Mouse (Mus musculus) liver, embryonic 12.5 days (tissue): ENCODE results near the gene Srgap2. TPM values are rescaled to one million over a fixed set of nuclear protein-coding genes. Genes with fewer than 3 reads are reported as not detected.

Experiments used
- ATAC-seq: fragments of 200-750 bp; cut with Nextera tagmentation; 2 replicates; pipeline ENCODE4 v1.8.0; 2017; ENCODE audit warnings: moderate number of reproducible peaks, mild to moderate bottlenecking, moderate library complexity
- H3K27ac ChIP-seq: fragments of 300-500 bp; sonication (generic); 2 replicates; pipeline ENCODE4 v1.5.1; 2016; ENCODE audit warnings: mild to moderate bottlenecking
- H3K27me3 ChIP-seq: fragments of 300-500 bp; sonication (generic); replicated peaks from 2 replicates; pipeline ENCODE4 v1.6.1; 2016; ENCODE audit warnings: mild to moderate bottlenecking, moderate library complexity
- H3K36me3 ChIP-seq: fragments of 300-500 bp; sonication (generic); 2 replicates; pipeline ENCODE4 v1.6.1; 2016; ENCODE audit warnings: mild to moderate bottlenecking, moderate library complexity
- H3K4me1 ChIP-seq: fragments of 300-500 bp; sonication (generic); 2 replicates; pipeline ENCODE4 v1.6.1; 2016
- H3K4me2 ChIP-seq: fragments of 300-500 bp; sonication (generic); 2 replicates; pipeline ENCODE4 v1.6.1; 2016; ENCODE audit warnings: mild to moderate bottlenecking, moderate library complexity
- H3K4me3 ChIP-seq: fragments of 300-500 bp; sonication (generic); 2 replicates; pipeline ENCODE4 v1.5.1; 2016; ENCODE audit warnings: mild to moderate bottlenecking, moderate library complexity
- H3K9ac ChIP-seq: fragments of 300-500 bp; sonication (generic); 2 replicates; pipeline ENCODE4 v1.6.1; 2016; ENCODE audit warnings: mild to moderate bottlenecking, moderate library complexity
- H3K9me3 ChIP-seq: fragments of 300-500 bp; sonication (generic); replicated peaks from 2 replicates; pipeline ENCODE4 v1.6.1; 2016; ENCODE audit warnings: mild to moderate bottlenecking, moderate library complexity
- WGBS: fragments of 180-500 bp; shearing (Covaris S2); methylation state at CpG from one replicate; pipeline ENCODE4 v1.1.7; 2016; ENCODE audit not compliant: insufficient replicate concordance; 5-methylcytosine and 5-hydroxymethylcytosine counted together
- polyA plus RNA-seq: library from polyadenylated mRNA; unstranded; fragments of >200 nt; fragmentation: Nextera tagmentation; extraction: Ambion mirVana; gene quantifications from 2 replicates; pipeline ENCODE4 v1.2.1, GENCODE M21; 2016

Gene Srgap2
- polyA plus RNA-seq, 1 experiment from 2014 or later, result 5.8 TPM

DNA sequence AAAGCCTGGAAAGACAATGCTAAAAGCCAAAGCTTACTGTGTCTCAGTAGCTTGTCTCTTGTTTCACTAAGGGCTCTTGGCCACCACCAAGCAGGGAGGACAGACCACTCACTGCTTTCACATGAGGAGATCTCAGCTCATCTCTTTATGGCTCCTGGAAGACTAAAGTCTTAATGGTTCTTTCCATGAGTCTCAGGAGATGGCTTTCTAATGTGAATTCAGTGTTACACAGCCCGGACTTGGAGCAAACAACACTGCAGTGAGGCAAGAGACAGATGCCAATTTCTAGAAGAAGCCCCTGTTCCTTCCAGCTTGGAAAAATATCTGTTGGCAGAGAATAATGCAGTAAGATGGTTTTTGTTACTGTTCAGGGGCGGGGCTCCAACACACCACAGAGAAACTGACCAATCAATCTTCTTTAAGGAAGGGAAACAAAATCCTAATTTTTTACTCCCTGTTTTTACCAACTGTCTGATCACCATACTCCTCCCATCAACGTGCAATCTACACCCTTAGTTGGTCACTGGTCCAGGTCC lies 71.7 kb downstream of the Srgap2 start:
- WGBS, result 69% methylated on average over 3 of the region's 3 CpGs
- Histone ChIP-seq H3K4me3 (no peak overlapping the region), H3K9me3 (no peaks in the 10 kb centered on the region), H3K36me3 (no peaks in the 10 kb centered on the region), H3K4me2 (no peak overlapping the region), H3K4me1 (peaks cover 25% of the 10 kb centered on the region), H3K27ac (no peak overlapping the region), H3K9ac (no peak overlapping the region), H3K27me3 (no peaks in the 10 kb centered on the region)
- no peak for ATAC-seq

- H3K9me3 ChIP-seq, result no peaks in the 10 kb centered on the region
- no peaks in the 10 kb centered on the region for H3K36me3 ChIP-seq
- ATAC-seq, result peak; percentile 79; the same call in 1 of the 2 replicates
- H3K4me3 ChIP-seq, result no peak overlapping the region
- WGBS, result 54% methylated on average over 2 of the region's 2 CpGs
- no peaks in the 10 kb centered on the region for H3K27me3 ChIP-seq
- H3K4me2 ChIP-seq, result no peak overlapping the region
- no peak overlapping the region for H3K27ac ChIP-seq
- H3K9ac ChIP-seq, result no peak overlapping the region
- H3K4me1 ChIP-seq, result peaks cover 27% of the 10 kb centered on the region
Observed at GRCm38 (mm10) chr1:131454386-131454785, 72.8 kb downstream of the Srgap2 start.

DNA sequence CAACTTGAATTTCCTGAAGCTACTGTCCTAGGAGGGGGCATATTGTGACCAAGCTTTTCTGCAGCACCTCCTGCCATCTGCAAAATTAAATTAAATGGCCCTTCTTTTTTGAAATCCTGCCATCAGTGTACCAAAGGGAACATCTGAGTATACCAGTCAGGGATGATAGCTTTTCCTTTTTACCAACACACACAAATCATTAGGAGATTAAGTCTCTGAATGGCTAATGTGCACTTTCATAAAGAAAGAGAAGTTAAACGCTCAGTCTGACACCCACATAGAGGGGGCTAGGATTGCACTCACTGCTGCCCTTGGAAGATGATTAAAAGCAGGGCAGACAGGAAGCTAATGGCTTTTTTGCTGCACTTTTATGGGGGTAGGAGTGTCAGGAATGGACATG lies 73.8 kb downstream of the Srgap2 start:
- Histone ChIP-seq H3K9ac (no peak overlapping the region), H3K27me3 (no peaks in the 10 kb centered on the region), H3K27ac (no peak overlapping the region), H3K4me2 (no peak overlapping the region), H3K4me3 (no peak overlapping the region), H3K9me3 (no peaks in the 10 kb centered on the region), H3K4me1 (peaks cover 36% of the 10 kb centered on the region), H3K36me3 (no peaks in the 10 kb centered on the region)
- ATAC-seq, result no peak
- WGBS, result 57% methylated on average over 1 of the region's 1 CpGs

GRCm38 (mm10) chr1:131448373-131448772 lies 78.8 kb downstream of the Srgap2 start:
- 79% methylated on average over 5 of the region's 5 CpGs for WGBS
- ATAC-seq, result no peak
- H3K9ac ChIP-seq, result no peak overlapping the region
- H3K4me1 ChIP-seq, result peaks cover 59% of the 10 kb centered on the region
- no peaks in the 10 kb centered on the region for H3K27me3 ChIP-seq
- H3K36me3 ChIP-seq, result no peaks in the 10 kb centered on the region
- 0 out of 2 replicates have a peak overlapping the region, but pooled peaks have one; percentile 50 for H3K4me2 ChIP-seq
- no peak overlapping the region for H3K4me3 ChIP-seq
- H3K9me3 ChIP-seq, result no peaks in the 10 kb centered on the region
- H3K27ac ChIP-seq, result peak overlapping the region; percentile 79

GRCm38 (mm10) chr1:131447333-131447732 lies 79.8 kb downstream of the Srgap2 start:
- WGBS, result 31% methylated on average over 3 of the region's 3 CpGs
- H3K4me3 ChIP-seq, result no peak overlapping the region
- peak overlapping the region; percentile 79 for H3K27ac ChIP-seq
- H3K9ac ChIP-seq, result no peak overlapping the region; the same call in 1 of the 2 replicates
- no peaks in the 10 kb centered on the region for H3K9me3 ChIP-seq
- ATAC-seq, result peak; percentile 100
- peaks cover 61% of the 10 kb centered on the region for H3K4me1 ChIP-seq
- no peaks in the 10 kb centered on the region for H3K27me3 ChIP-seq
- no peaks in the 10 kb centered on the region for H3K36me3 ChIP-seq
- H3K4me2 ChIP-seq, result peak overlapping the region; percentile 50

DNA sequence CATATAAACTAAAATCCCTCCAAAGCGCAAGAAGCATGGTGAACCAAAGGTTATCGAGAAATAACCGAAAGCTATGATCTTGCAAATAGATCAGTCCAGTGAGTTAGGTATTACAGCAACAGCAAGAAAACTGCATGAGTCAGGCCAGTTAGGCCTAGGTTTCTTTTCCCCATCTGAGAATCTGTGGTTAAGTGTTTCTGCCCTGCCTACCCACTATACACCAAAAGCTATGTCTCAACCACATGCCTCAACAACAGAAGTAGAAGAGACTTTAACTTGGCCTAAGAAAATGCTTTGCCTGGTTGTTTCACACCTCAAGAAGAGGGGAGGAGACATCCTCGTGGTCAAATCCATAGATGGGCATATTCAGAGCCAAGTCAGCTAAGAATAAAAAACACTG lies 80.6 kb downstream of the Srgap2 start:
- H3K4me2 ChIP-seq, result peak overlapping the region; percentile 50; the same call in 1 of the 2 replicates
- no peaks in the 10 kb centered on the region for H3K36me3 ChIP-seq
- WGBS, result 81% methylated on average over 4 of the region's 4 CpGs
- no peaks in the 10 kb centered on the region for H3K9me3 ChIP-seq
- no peak overlapping the region for H3K4me3 ChIP-seq
- H3K27ac ChIP-seq, result peak overlapping the region; percentile 79
- no peak for ATAC-seq
- peaks cover 61% of the 10 kb centered on the region for H3K4me1 ChIP-seq
- H3K27me3 ChIP-seq, result no peaks in the 10 kb centered on the region
- 0 out of 2 replicates have a peak overlapping the region, but pooled peaks have one; percentile 2 for H3K9ac ChIP-seq

- H3K27ac ChIP-seq, result no peak overlapping the region
- 61% methylated on average over 11 of the region's 11 CpGs for WGBS
- H3K4me2 ChIP-seq, result no peak overlapping the region
Observed at GRCm38 (mm10) chr1:131438556-131438955, 88.6 kb downstream of the Srgap2 start.

GRCm38 (mm10) chr1:131437975-131438374 lies 89.2 kb downstream of the Srgap2 start:
- no peak for ATAC-seq
- Histone ChIP-seq H3K9ac (no peak overlapping the region), H3K4me3 (no peak overlapping the region), H3K27me3 (no peaks in the 10 kb centered on the region), H3K4me2 (no peak overlapping the region), H3K9me3 (no peaks in the 10 kb centered on the region), H3K27ac (no peak overlapping the region), H3K4me1 (0 out of 2 replicates have a peak, but pooled peaks cover 3% of the 10 kb centered on the region), H3K36me3 (peaks cover 3% of the 10 kb centered on the region; the same call in 1 of the 2 replicates)

More at GRCm38 (mm10) chr1:131438556-131438955, 88.6 kb downstream of the Srgap2 start:
- no peaks in the 10 kb centered on the region for H3K27me3 ChIP-seq
- H3K36me3 ChIP-seq, result peaks cover 3% of the 10 kb centered on the region; the same call in 1 of the 2 replicates
- peaks cover 7% of the 10 kb centered on the region for H3K4me1 ChIP-seq
- H3K9ac ChIP-seq, result no peak overlapping the region
- no peak overlapping the region for H3K4me3 ChIP-seq
- no peaks in the 10 kb centered on the region for H3K9me3 ChIP-seq
- no peak for ATAC-seq

DNA sequence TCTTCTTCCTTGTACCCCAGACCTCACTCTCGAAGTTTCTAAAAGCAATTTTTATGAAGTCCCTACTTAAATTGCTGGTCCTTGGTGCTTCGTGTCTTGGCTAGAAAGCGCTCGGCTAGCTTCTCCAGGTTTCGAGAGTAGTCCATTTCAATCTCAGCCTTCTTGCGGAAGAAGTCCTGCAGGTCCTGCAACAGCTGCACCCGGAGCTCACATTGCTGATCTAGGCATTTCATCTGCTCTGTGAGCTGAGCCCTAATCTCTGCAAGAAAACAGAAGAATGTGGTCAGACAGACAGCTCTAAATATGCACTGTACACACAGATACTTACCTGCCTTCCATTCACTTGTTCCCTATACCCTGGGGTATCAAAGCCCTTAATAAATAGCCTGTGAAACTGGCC lies 90.5 kb downstream of the Srgap2 start:
- Histone ChIP-seq H3K36me3 (peaks cover 3% of the 10 kb centered on the region; the same call in 1 of the 2 replicates), H3K9ac (no peak overlapping the region), H3K4me1 (peaks cover 11% of the 10 kb centered on the region; the same call in 1 of the 2 replicates), H3K9me3 (no peaks in the 10 kb centered on the region), H3K4me2 (no peak overlapping the region), H3K4me3 (no peak overlapping the region), H3K27me3 (no peaks in the 10 kb centered on the region), H3K27ac (no peak overlapping the region)
- WGBS, result 77% methylated on average over 7 of the region's 7 CpGs
- ATAC-seq, result no peak

GRCm38 (mm10) chr1:131431456-131432246 lies 95.5 kb downstream of the Srgap2 start:
- no peak overlapping the region for H3K4me3 ChIP-seq
- H3K36me3 ChIP-seq, result peaks cover 3% of the 10 kb centered on the region; the same call in 1 of the 2 replicates
- WGBS, result 74% methylated on average over 5 of the region's 5 CpGs
- no peak overlapping the region for H3K4me2 ChIP-seq
- peaks cover 19% of the 10 kb centered on the region for H3K4me1 ChIP-seq
- H3K9ac ChIP-seq, result no peak overlapping the region
- H3K27me3 ChIP-seq, result no peaks in the 10 kb centered on the region
- no peak overlapping the region for H3K27ac ChIP-seq
- peak; percentile 58; the same call in 1 of the 2 replicates for ATAC-seq
- H3K9me3 ChIP-seq, result no peaks in the 10 kb centered on the region

- Histone ChIP-seq H3K9me3 (no peaks in the 10 kb centered on the region), H3K4me3 (no peak overlapping the region), H3K4me1 (peaks cover 18% of the 10 kb centered on the region), H3K27ac (no peak overlapping the region), H3K9ac (no peak overlapping the region), H3K27me3 (no peaks in the 10 kb centered on the region), H3K36me3 (no peaks in the 10 kb centered on the region), H3K4me2 (no peak overlapping the region)
- ATAC-seq, result no peak
- WGBS, result 44% methylated on average over 5 of the region's 5 CpGs
Observed at GRCm38 (mm10) chr1:131427140-131427821, 99.9 kb downstream of the Srgap2 start.

- no peak overlapping the region for H3K4me3 ChIP-seq
- H3K9me3 ChIP-seq, result no peaks in the 10 kb centered on the region
- no peaks in the 10 kb centered on the region for H3K36me3 ChIP-seq
- no peak overlapping the region for H3K4me2 ChIP-seq
- H3K27me3 ChIP-seq, result no peaks in the 10 kb centered on the region
- 82% methylated on average over 3 of the region's 3 CpGs for WGBS
- no peak overlapping the region for H3K9ac ChIP-seq
- H3K27ac ChIP-seq, result no peak overlapping the region
- no peak for ATAC-seq
- peaks cover 14% of the 10 kb centered on the region for H3K4me1 ChIP-seq
Observed at GRCm38 (mm10) chr1:131423061-131423460, 104.1 kb downstream of the Srgap2 start.
